Mouse (Mus musculus) G1E (cell line): ENCODE measurements around the gene Cib1. TPM values are rescaled to one million over a fixed set of nuclear protein-coding genes. Genes with fewer than 3 reads are reported as not detected.

Source experiments
- ATAC-seq: 2 replicates; pipeline ENCODE4 v1.8.0; 2016; ENCODE audit warnings: mild to moderate bottlenecking; ENCODE audit not compliant: insufficient number of reproducible peaks, poor library complexity, low FRiP score, severe bottlenecking; ENCODE audit errors: extremely low read depth
- DNase-seq: peaks from one replicate; pipeline ENCODE4 v3.0.0; 2012; ENCODE audit warnings: low spot score
- H3K27me3 ChIP-seq: 2 replicates; pipeline ENCODE4 v1.6.1; 2012; ENCODE audit warnings: mild to moderate bottlenecking, low read length, inconsistent platforms; ENCODE audit not compliant: insufficient read depth
- H3K36me3 ChIP-seq: replicated peaks from 2 replicates; pipeline ENCODE3; 2012; ENCODE audit warnings: mild to moderate bottlenecking, inconsistent platforms
- H3K4me1 ChIP-seq: 2 replicates; pipeline ENCODE4 v1.6.1; 2012; ENCODE audit warnings: low read depth, low read length, inconsistent platforms, mixed read lengths; ENCODE audit not compliant: insufficient read depth
- H3K4me3 ChIP-seq: 2 replicates; pipeline ENCODE4 v1.5.1; 2012; ENCODE audit warnings: low read depth, mild to moderate bottlenecking, inconsistent platforms, low read length, moderate library complexity, mixed read lengths
- H3K9me3 ChIP-seq: replicated peaks from 2 replicates; pipeline ENCODE4 v1.6.1; 2012; ENCODE audit warnings: inconsistent platforms
- CTCF ChIP-seq: IDR thresholded peaks from 2 replicates; pipeline ENCODE4 v1.5.1; 2012; ENCODE audit warnings: low read depth, low read length, inconsistent platforms, mixed read lengths
- GATA1 ChIP-seq: IDR thresholded peaks from 2 replicates; pipeline ENCODE4 v1.6.1; 2012; ENCODE audit warnings: borderline replicate concordance, low read length, inconsistent platforms, mixed read lengths
- GATA2 ChIP-seq: IDR thresholded peaks from 2 replicates; pipeline ENCODE4 v1.6.1; 2012; ENCODE audit warnings: low read depth, low read length, inconsistent platforms, borderline replicate concordance
- POLR2AphosphoS5 ChIP-seq: IDR thresholded peaks from 2 replicates; pipeline ENCODE4 v1.6.1; 2012; ENCODE audit warnings: low read depth, low read length, inconsistent platforms; ENCODE audit not compliant: insufficient replicate concordance
- TAL1 ChIP-seq: conservative IDR thresholded peaks from 2 replicates; pipeline ENCODE4 v1.6.1; 2012; ENCODE audit warnings: low read depth, low read length, inconsistent platforms, mixed read lengths
- polyA plus RNA-seq: library from polyadenylated mRNA; stranded (reverse); fragments of >175 nt; gene quantifications from 2 replicates; pipeline ENCODE4 v1.2.3, GENCODE M21; 2012
- total RNA-seq, 2 experiments: library from RNA; stranded (forward) in 1 of 2; stranded (reverse) in 1 of 2; fragments of 200-1000 nt in 1 of 2; fragments of >200 nt in 1 of 2; fragmentation: Nextera tagmentation in 1 of 2; gene quantifications; 2 replicates each; pipeline ENCODE4 v1.2.3; 2014 to 2017

The Cib1 gene
- total and polyA plus RNA-seq, 3 experiments: 44.2 to 82.9 (median 49.6) TPM

DNA sequence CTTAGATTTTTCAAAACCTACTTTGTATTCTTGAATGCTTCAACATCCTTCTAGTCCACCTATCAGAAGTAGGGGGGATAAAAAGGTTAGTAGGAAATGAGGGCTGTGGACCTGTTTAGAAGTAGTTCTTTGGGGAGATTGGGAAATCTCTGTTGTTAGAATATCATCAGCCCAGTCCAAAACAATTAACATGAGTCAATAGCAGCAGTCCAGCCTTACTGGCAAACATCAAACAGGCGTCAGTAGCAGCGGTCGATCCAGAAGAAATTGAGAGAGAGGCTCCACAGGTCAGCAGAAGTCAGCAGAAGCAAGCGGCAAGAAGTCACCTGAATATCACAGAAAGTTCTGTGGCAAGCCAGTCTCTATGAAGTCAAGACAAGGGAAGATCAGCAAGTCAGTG, 12.2 kb upstream of the Cib1 start:
- ATAC-seq: no peak
- H3K4me3 ChIP-seq: no peak overlapping the region
- peaks cover 26% of the 10 kb centered on the region for H3K36me3 ChIP-seq

DNA sequence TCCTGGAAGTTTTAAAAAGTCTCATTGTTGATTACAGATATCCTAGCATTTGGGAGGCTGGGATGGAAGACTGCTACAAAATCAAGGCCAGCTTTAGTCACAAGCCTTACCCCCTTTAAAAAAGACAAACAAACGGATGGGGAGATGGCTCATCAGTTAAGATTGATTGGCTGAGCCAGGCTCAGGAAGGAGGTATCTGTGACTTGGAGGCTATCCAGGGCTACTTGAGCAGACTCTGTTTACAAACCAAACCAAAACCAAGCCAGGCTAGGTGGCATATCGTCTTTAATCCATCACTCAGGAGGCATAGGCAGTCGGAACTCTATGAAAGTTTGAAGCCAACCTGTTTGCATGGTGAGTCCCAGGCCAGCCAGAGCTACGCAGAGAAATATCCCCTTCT, 9.0 kb upstream of the Cib1 start:
- DNase-seq (no peak), ATAC-seq (no peak)
- TF ChIP-seq TAL1: no peak
- TF ChIP-seq GATA1: no peak
- TF ChIP-seq POLR2AphosphoS5: no peak
- no peak for TF ChIP-seq CTCF
- no peak for TF ChIP-seq GATA2
- Histone ChIP-seq H3K27me3 (no peaks in the 10 kb centered on the region), H3K9me3 (peaks cover 4% of the 10 kb centered on the region), H3K4me3 (no peak overlapping the region), H3K4me1 (peaks cover 5% of the 10 kb centered on the region; the same call in 1 of the 2 replicates), H3K36me3 (peaks cover 53% of the 10 kb centered on the region)

More for the DNA sequence above, 12.2 kb upstream of the Cib1 start:
- Histone ChIP-seq H3K27me3 (no peaks in the 10 kb centered on the region; the same call in 1 of the 2 replicates), H3K4me1 (peaks cover 8% of the 10 kb centered on the region), H3K9me3 (peaks cover 4% of the 10 kb centered on the region)
- DNase-seq: no peak
- TF ChIP-seq TAL1 (no peak), GATA1 (no peak), GATA2 (no peak), CTCF (no peak), POLR2AphosphoS5 (no peak)

DNA sequence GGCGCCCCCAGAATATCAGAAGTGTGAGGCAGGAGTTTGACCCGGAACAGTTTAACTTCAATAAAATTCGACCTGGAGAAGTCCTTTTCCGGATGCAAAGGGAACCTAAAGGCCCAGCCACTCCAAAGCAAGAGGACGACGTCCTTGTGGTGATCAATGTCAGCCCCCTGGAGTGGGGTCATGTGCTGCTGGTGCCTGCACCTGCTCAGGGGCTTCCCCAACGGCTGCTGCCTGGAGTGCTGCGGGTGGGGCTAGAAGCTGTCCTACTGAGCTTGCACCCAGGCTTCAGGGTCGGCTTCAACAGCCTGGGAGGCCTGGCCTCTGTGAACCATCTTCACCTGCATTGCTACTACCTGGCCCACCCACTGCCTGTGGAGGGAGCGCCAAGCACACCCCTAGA, 5.9 kb upstream of the Cib1 start:
- H3K36me3 ChIP-seq: peaks cover 71% of the 10 kb centered on the region
- no peak for DNase-seq
- H3K4me1 ChIP-seq: peaks cover 18% of the 10 kb centered on the region
- H3K4me3 ChIP-seq: no peak overlapping the region
- no peaks in the 10 kb centered on the region for H3K27me3 ChIP-seq
- no peaks in the 10 kb centered on the region for H3K9me3 ChIP-seq
- TF ChIP-seq POLR2AphosphoS5 (no peak), TAL1 (no peak), GATA2 (no peak), GATA1 (no peak), CTCF (no peak)
- ATAC-seq: no peak

DNA sequence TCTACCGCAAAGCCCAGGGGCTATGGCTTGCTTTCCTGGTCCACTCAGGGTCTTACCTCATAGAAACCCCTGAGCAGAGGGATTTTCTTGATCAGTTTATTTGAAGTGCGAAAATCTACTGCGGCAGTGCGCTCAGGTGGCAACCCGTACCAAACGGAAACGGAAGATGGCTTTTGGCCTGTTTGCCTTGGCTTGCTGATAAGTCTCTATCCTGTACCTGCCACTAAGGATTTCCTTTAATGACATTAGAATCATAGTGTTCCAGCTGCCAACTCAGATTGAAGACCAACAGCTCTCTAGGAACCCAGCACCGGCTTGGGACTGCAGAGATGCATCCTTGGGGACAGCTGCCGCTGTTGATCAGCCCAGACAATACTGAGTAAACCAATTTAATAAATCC, 1.2 kb upstream of the Cib1 start:
- ATAC-seq (no peak), DNase-seq (no peak)
- peak overlapping the region; percentile 83 for H3K4me3 ChIP-seq
- H3K9me3 ChIP-seq: no peaks in the 10 kb centered on the region
- TF ChIP-seq GATA2: no peak
- no peak for TF ChIP-seq CTCF
- no peak for TF ChIP-seq TAL1
- no peak for TF ChIP-seq GATA1
- H3K4me1 ChIP-seq: peaks cover 42% of the 10 kb centered on the region
- H3K27me3 ChIP-seq: no peaks in the 10 kb centered on the region
- H3K36me3 ChIP-seq: peaks cover 55% of the 10 kb centered on the region

DNA sequence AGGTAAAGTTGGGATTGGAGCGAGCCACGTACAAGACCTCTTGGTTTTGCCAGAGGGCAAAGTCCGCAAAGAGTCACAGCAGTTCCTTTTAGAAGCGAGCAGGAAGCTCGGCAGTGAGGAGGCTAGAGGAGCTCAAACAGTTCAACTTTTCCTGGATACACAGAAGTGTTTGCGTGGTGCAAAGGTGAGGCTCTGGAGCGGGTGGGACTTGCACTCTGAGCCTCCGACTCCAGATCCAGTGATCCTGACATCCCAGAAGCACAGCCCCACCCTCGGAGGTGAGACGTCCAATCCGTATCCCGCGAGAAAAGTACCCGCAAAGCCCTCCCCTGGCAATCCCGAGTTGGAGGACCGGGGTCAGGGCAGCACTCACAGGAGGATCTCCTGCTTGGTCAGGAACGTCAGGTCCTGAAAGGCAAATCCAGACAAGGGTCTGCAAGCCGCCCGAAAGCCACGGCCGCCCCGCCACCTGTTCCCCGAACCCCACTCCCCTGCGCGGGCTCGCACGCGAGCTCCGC, 583 bp downstream of the Cib1 start:
- H3K36me3 ChIP-seq: peaks cover 57% of the 10 kb centered on the region
- H3K9me3 ChIP-seq: no peaks in the 10 kb centered on the region
- H3K27me3 ChIP-seq: no peaks in the 10 kb centered on the region
- H3K4me1 ChIP-seq: peaks cover 52% of the 10 kb centered on the region
- ATAC-seq (no peak), DNase-seq (no peak)
- TF ChIP-seq TAL1: no peak
- no peak for TF ChIP-seq POLR2AphosphoS5
- TF ChIP-seq GATA2: no peak
- no peak for TF ChIP-seq GATA1
- H3K4me3 ChIP-seq: peak overlapping the region; percentile 83

DNA sequence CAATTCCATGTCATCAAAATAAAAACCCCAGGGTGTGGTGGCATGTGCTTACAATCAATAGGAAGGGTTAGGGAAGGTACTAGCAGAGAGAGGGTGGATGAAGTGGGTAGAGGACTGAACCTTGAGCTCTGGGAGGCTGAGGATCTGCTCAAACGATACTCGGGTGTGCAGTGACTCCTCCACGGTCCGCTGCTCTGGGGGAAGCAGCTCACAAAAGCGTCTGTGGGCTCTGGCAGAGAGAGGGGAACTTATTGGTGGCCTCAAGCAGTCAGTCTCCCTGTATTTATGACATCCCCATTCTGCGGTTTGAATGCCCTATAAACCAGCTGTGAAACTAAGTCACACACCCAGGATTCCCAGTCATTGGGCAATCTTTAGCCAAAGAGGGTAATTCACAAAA, 2.4 kb downstream of the Cib1 start:
- H3K27me3 ChIP-seq: no peaks in the 10 kb centered on the region
- H3K4me1 ChIP-seq: peaks cover 52% of the 10 kb centered on the region
- no peak for ATAC-seq
- peaks cover 57% of the 10 kb centered on the region for H3K36me3 ChIP-seq
- TF ChIP-seq TAL1 (no peak), CTCF (no peak), POLR2AphosphoS5 (no peak), GATA2 (no peak), GATA1 (no peak)
- no peak overlapping the region for H3K4me3 ChIP-seq
- no peaks in the 10 kb centered on the region for H3K9me3 ChIP-seq
- DNase-seq: no peak

DNA sequence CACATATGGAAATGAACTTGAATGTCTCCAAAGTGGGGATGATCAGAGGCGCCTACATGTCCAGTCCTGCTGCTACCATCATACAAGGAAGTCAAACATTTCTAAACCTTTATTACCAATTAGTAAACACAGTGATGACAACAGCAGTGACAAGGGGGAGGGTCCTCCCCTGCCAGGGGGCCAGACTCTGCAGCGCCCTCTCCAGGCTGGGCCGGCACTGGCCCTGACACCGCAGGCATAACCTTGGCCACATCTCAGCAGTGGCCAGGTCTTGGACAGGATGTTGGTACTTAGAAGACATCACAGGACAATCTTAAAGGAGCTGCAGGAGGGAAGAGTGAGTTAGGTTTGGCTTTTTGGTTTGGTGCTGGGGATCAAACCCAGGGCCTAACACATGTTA, 5.5 kb downstream of the Cib1 start:
- DNase-seq: no peak
- no peak for ATAC-seq
- Histone ChIP-seq H3K27me3 (no peaks in the 10 kb centered on the region), H3K4me1 (peaks cover 49% of the 10 kb centered on the region), H3K36me3 (peaks cover 82% of the 10 kb centered on the region), H3K4me3 (no peak overlapping the region), H3K9me3 (no peaks in the 10 kb centered on the region)
- TF ChIP-seq CTCF (0 out of 2 replicates have a peak, but pooled peaks have one; percentile 15), GATA1 (no peak), POLR2AphosphoS5 (no peak)
